Mouse (Mus musculus) activated CD4-positive, CD25-positive, alpha-beta regulatory T cell (primary cell): Measurements from ENCODE around the gene Dph7. TPM values are rescaled to one million over a fixed set of nuclear protein-coding genes. Genes with fewer than 3 reads are reported as not detected.

Source experiments
- polyA plus RNA-seq, 2 experiments: library from polyadenylated mRNA; unstranded; fragments of 100-300 nt; shearing (Covaris generic); gene quantifications; one replicate each; pipeline ENCODE4 v1.2.1; 2017

The Dph7 gene
- 10 to 100 TPM; 23.9 to 30.5 TPM for polyA plus RNA-seq

DNA sequence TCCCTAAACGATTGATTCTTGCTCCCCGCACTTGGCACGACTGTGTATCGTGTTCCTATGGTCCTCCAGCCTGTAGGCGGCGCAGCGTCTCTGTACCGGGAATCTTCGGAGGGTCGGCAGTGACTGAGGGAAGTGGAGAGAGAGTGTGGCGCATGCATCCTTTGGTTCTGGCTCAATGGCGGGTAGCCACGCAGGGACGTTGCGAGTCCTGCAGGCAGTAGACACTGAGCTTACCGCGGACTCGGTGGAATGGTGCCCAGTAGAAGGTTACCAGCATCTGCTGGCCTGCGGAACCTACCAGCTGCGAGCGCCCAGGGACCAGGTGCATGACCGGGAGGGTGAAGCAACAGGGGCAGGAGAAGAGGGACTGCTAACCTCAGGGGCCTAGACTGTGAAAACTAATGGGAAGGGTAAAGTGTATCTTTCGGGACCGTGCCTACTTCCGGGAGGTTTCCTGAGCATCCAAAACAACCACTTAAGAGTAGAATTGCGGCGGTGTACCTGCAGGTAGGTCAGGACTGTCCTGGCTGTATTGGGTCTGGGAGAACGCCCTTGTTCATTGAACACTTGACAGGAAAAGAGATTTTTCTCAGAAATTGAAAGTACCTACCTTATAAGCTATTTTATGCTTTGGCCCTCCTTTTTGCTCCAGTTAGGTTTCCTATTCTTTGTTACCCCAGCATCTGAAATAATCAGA is at the start of gene Dph7:
Gene Dph7 (plus strand): TSS at position 97 of the 697 bp plus-strand sequence.

DNA sequence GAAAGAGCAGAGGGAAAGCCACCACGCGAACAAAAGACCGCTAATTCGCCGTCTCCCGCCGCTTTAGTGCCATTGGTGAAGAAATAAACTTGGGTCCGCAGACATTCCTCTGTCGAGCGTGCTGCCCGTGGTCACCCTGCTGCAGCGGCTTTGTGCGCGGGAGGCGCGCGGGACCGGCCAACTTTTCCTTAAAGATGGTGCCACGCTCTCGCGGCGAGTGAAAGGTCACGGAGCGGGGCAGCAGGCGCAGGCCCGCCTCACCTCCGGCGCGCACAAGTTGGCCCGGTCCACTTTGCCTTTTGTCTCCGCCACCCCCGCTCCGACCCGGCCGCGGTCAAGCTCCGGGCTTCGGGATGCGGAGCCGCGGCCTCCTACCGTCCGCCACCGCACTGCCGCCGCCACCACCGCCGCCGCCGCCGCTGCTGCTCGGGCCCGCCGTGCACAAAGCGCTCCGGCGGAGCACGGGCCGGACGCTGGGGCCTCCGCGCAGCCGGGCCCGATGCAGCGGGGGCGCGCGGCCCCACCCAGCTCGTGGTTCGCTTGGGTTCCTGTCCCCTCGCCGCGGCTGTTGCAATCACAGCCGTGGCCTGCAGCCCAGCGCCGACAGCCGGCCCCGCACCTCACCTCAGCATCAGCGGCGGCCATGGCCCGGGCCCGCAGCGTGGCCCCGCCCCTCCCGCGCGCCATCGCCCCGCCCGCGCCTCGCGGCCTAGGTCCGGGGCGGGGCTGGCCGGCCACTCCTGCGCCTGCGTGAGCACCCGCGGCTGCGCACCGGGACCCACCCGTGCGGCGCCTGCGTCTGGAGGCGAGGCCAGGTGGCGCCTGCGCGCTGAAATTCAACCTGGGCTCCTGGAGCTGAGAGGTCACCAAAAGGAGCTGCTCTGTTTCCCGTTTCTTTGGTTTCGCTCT is 43.0 kb upstream of the Dph7 start, which contains the start of gene Ehmt1:
Gene Ehmt1 (minus strand): TSS at position 685 of the 909 bp plus-strand sequence.

DNA sequence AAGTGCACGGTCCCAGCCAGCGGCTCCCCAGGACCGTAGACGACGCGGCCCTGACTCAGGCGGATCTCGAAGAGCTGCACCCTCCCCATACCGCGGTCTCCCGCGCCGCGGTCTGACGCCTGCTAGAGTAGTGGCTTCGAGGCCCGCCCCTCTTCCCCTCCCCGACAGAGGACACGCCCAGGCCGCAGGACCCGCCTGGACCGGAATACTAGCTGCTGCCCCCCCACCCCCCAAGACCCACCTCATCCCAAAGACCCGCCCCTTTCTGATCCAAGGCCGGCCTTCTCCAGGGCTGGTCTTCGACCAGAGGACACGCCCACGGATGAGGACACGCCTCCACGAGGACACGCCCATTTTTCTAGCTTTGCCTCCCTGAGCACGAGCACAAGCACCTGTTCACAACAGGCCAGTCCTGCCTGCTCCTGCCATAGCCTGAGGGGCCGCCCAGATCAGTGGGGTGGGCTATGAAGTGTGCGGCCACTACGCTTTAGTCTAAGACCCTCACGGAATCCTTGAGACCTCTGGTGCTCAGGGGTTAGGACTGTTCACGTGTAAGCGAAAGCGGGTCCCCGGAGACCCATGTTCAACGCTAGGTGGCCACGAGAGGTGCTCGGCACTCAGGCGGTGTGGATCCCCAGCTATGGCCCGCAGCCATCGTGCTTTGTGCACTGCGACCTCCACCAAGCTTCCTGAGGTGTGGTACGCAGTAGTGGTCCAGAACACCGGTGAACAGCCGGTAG is 27.0 kb upstream of the Dph7 start, which contains the start of gene Arrdc1:
Gene Arrdc1 (minus strand): TSS at position 196 of the 740 bp plus-strand sequence.

DNA sequence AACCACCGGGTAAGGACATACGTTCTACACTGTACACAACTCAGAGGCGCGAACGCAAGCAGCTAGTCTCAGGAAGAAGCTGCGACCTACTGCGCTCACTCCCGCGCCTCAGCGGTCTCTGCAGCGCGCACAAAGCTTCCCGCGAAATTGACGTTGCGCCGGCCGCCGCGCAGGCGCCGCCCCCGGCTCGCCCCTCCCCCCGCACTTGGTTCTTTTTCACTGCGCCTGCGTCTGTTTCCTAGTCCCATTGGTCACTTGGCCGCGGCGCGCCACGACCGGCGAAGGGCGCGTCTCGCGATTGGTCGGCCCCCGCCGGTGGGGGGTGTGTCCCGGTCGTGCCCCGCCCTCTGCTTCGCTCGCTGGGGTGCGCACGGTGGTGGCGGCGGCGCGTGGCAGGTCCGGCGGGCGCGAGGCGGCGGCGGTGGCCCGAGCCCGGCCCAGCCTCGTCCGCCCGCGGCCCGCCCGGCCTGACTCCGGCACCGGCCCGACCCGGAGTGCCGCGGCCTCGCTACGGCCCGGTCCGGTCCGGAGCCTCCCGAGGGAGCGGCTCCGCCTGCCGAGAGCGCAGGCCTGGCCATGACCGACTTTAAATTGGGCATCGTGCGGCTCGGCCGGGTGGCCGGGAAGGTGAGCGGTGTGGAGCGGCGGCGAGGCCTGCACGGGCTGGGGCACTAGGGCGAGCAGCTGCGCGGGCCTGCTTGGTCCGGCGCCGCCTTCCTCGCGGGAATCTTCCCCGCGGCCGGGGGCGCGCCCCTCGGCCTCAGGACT is 12.6 kb upstream of the Dph7 start, which contains the start of gene Zmynd19:
Gene Zmynd19 (plus strand): TSS at position 372 of the 768 bp plus-strand sequence.

DNA sequence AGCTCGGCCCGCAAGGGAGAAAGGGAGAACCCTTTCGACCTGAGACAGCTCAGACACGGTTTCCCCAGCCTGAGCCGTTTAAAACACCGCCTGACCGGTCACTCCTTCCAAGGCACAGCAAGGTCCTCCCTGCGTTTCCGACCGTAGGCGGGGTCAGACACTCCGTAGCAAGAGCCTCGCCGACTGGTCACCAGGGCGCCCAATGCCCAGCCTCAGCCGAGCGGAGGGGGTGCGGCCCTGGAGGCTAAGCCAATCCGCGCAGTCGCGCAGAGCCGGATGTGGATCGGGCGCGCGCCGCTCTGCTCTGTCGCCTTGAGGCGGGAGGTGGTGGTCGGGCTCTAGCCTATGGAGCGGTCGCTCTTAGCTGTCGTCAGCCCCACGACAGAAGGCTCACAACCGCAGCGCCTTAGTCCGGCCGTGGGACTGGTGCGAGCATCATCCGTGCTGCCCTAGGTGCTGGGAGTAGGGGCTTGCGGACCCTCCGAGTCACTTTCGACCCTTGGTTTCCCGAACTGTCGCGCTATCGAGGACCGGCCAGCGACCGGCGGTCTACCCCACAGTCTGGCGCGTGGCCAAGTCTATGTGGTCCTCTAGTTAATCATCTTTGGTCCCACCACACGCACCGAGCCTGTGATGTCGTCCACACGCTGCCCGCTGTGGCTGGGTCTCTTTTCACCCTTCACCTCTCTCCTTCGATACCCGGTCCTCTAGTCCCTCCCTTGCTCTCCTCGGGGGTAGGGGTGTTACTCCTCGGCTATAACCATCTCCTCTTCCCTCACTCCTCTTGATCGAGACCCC is 12.9 kb downstream of the Dph7 start, which contains the start of gene Mrpl41:
Gene Mrpl41 (minus strand): TSS at position 193 of the 798 bp plus-strand sequence.

DNA sequence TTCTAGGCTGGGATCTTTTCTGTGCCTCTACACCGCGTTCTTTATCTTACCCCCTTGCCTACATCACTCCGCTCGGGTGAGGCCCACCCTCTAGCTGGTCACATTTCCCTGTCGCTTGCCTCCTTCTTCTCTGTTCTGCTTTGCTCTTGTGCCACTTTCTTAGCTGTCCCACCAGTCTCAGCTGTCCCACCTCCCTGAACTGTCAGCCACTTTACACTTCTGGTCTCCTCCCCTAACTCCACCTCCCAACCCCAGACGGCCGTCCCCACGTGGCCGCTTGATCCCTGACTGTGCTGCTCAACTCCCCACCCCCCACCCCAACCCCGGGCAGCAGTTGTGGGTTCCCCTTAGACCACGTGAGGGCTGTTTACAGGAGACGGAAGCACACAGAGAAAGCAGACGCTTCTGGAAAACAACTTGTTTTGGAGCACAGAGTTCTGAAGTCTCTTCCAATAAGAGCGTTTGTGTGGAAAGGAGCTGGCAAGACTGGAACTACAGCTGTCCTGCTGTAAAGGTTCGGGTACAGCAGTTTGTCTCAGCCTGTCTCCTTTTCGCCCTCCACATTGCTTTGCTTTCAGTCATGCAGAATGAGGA is 13.6 kb downstream of the Dph7 start, which contains the start of gene Pnpla7:
Gene Pnpla7 (plus strand): TSS at position 330 of the 594 bp plus-strand sequence.

Other genes starting within 250 kb of the Dph7 start
- under 1 TPM; 0.11 to 0.14 TPM for gene Cacna1b, start 199.2 kb upstream of the Dph7 start, polyA plus RNA-seq
- 10 to 100 TPM; 41.9 to 42.5 TPM for gene Ehmt1, start 42.8 kb upstream of the Dph7 start, polyA plus RNA-seq
- 100 to 1,000 TPM; 190 to 251 TPM for gene Arrdc1, start 27.1 kb upstream of the Dph7 start, polyA plus RNA-seq
- gene Zmynd19, start 12.6 kb upstream of the Dph7 start, polyA plus RNA-seq: 10 to 100 TPM; 19.8 to 33.2 TPM
- gene Mrpl41, start 12.7 kb downstream of the Dph7 start, polyA plus RNA-seq: 100 to 1,000 TPM in 1 of 2 experiments, 10 to 100 TPM in 1; 80.0 to 119 TPM
- gene Pnpla7, start 13.6 kb downstream of the Dph7 start, polyA plus RNA-seq: 10 to 100 TPM; 59.0 to 76.4 TPM
- 10 to 100 TPM; 31.8 to 38.7 TPM for gene Nsmf, start 92.0 kb downstream of the Dph7 start, polyA plus RNA-seq
- gene Entpd8, start 117.9 kb downstream of the Dph7 start, polyA plus RNA-seq: not detected
- gene Noxa1, start 132.7 kb downstream of the Dph7 start, polyA plus RNA-seq: 1 to 10 TPM; 1.3 to 1.4 TPM
- gene Nrarp, start 218.4 kb downstream of the Dph7 start, polyA plus RNA-seq: 1 to 10 TPM; 3.6 to 4.7 TPM
- 100 to 1,000 TPM in 1 of 2 experiments, 10 to 100 TPM in 1; 82.2 to 121 TPM for gene Tor4a, start 234.5 kb downstream of the Dph7 start, polyA plus RNA-seq
- 100 to 1,000 TPM; 104 to 121 TPM for gene Nelfb, start 249.1 kb downstream of the Dph7 start, polyA plus RNA-seq